Mouse (Mus musculus) myocyte (in vitro differentiated cells): Measurements from ENCODE around the gene Veph1.

Source experiments
- E2F4 ChIP-seq: IDR thresholded peaks from one replicate; pipeline ENCODE4 v1.6.1; 2011; ENCODE audit warnings: mild to moderate bottlenecking, control low read depth, moderate library complexity; ENCODE audit not compliant: insufficient read depth
- MAX ChIP-seq: IDR thresholded peaks from one replicate; pipeline ENCODE4 v1.6.1; 2011; ENCODE audit warnings: low read depth, mild to moderate bottlenecking, control low read depth
- MYOD1 ChIP-seq, 3 experiments: IDR thresholded peaks; one replicate each; pipeline ENCODE4 v1.6.1; 2011; ENCODE audit warnings: control low read depth in 2 of 3, low read depth in 2 of 3, mild to moderate bottlenecking in 2 of 3, moderate library complexity in 1 of 3; ENCODE audit not compliant: insufficient read length in 2 of 3, control insufficient read depth in 1 of 3
- MYOG ChIP-seq, 3 experiments: IDR thresholded peaks; one replicate each; pipeline ENCODE4 v1.6.1; 2011; ENCODE audit warnings: control low read depth in 2 of 3, low read depth in 2 of 3, mild to moderate bottlenecking in 2 of 3; ENCODE audit not compliant: insufficient read length in 2 of 3, control insufficient read depth in 1 of 3, insufficient read depth in 1 of 3
- POLR2A ChIP-seq: IDR thresholded peaks from one replicate; pipeline ENCODE4 v1.6.1; 2011; ENCODE audit warnings: low read depth, mild to moderate bottlenecking, control low read depth, moderate library complexity; ENCODE audit not compliant: insufficient read length
- POLR2AphosphoS2 ChIP-seq: IDR thresholded peaks from one replicate; pipeline ENCODE4 v1.6.1; 2011; ENCODE audit warnings: low read depth, control low read depth; ENCODE audit not compliant: insufficient read length
- REST ChIP-seq: IDR thresholded peaks from one replicate; pipeline ENCODE4 v1.6.1; 2011; ENCODE audit warnings: mild to moderate bottlenecking, control low read depth, moderate library complexity; ENCODE audit not compliant: insufficient read depth, insufficient read length
- SRF ChIP-seq: IDR thresholded peaks from one replicate; pipeline ENCODE4 v1.6.1; 2011; ENCODE audit warnings: low read depth; ENCODE audit not compliant: control insufficient read depth, insufficient read length
- USF1 ChIP-seq: IDR thresholded peaks from one replicate; pipeline ENCODE4 v1.6.1; 2011; ENCODE audit warnings: low read depth, mild to moderate bottlenecking, control low read depth, moderate library complexity

DNA sequence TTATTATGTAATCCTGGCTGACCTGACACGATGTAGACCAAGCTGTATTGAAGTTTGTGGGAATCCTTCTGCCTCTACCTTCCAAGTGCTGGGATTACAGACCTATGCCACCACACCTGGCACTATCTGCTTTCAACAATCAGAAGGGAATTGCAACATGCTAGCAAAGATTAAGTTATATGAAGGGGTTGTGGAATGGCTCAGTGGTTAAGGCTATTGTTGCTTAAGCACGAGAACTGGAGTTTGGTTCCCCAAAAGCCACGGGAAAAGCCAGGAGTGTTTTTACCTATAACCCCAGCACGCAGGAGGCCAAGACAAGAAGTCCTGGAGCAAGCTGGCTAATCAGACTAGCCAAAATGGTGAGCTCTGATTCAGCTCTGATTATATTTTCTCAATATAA is 291.6 kb downstream of the Veph1 start:
- TF ChIP-seq POLR2A (no peak), POLR2AphosphoS2 (no peak), USF1 (no peak), REST (no peak), MYOG (IDR thresholded peaks at IDR 0.05; ENCODE audit: control insufficient read depth in 1 of 3, insufficient read depth in 1 of 3, insufficient read length in 2 of 3, low read depth in 2 of 3) (no peak), MYOD1 (IDR thresholded peaks at IDR 0.05; ENCODE audit: control insufficient read depth in 1 of 3, insufficient read length in 2 of 3, low read depth in 2 of 3) (no peak), E2F4 (no peak), SRF (no peak), MAX (no peak)
